Mouse (Mus musculus): ENCODE measurements at regions not wholly inside any gene's neighbourhood (a gene's known extent, or its start where the extent isn't known, plus 50 kb on each side); places are given as distances from the start of the nearest gene placed in this dataset.

GRCm38 (mm10) chr4:127536952-127537351 lies 179.0 kb upstream of the Gjb5 start:
- TF ChIP-seq POLR2A (IDR thresholded peaks at IDR 0.05; ENCODE audit: insufficient read depth, low read depth, low read length) (no peak), CTCF (IDR thresholded peaks at IDR 0.05; ENCODE audit: insufficient read depth, low read depth, low read length) (no peak)
- WGBS: 38% methylated on average over 5 of the region's 5 CpGs
- Histone ChIP-seq H3K4me1 (ENCODE audit: control insufficient read depth, insufficient read depth, low read length) (peaks cover 3% of the 10 kb centered on the region; the same call in 1 of the 2 replicates), H3K27ac (ENCODE audit: insufficient read depth, low read depth, low read length) (no peak overlapping the region), H3K4me3 (ENCODE audit: insufficient read depth, low read depth, low read length) (no peak overlapping the region)

GRCm38 (mm10) chr4:127535630-127536029 lies 177.6 kb upstream of the Gjb5 start:
- TF ChIP-seq POLR2A (IDR thresholded peaks at IDR 0.05; ENCODE audit: insufficient read depth, low read depth, low read length): no peak
- TF ChIP-seq CTCF (IDR thresholded peaks at IDR 0.05; ENCODE audit: insufficient read depth, low read depth, low read length): 0 out of 2 replicates have a peak, but pooled peaks have one; percentile 19
- Histone ChIP-seq H3K4me3 (ENCODE audit: insufficient read depth, low read depth, low read length) (no peak overlapping the region), H3K4me1 (ENCODE audit: control insufficient read depth, insufficient read depth, low read length) (peaks cover 6% of the 10 kb centered on the region), H3K27ac (ENCODE audit: insufficient read depth, low read depth, low read length) (no peak overlapping the region)
- 88% methylated on average over 7 of the region's 7 CpGs for WGBS

GRCm38 (mm10) chr4:127534411-127534810 lies 176.4 kb upstream of the Gjb5 start:
- no peak for TF ChIP-seq POLR2A (IDR thresholded peaks at IDR 0.05; ENCODE audit: insufficient read depth, low read depth, low read length)
- TF ChIP-seq CTCF (IDR thresholded peaks at IDR 0.05; ENCODE audit: insufficient read depth, low read depth, low read length): no peak
- no peak overlapping the region for H3K4me3 ChIP-seq (ENCODE audit: insufficient read depth, low read depth, low read length)
- WGBS: 98% methylated on average over 3 of the region's 3 CpGs
- H3K27ac ChIP-seq (ENCODE audit: insufficient read depth, low read depth, low read length): no peak overlapping the region
- H3K4me1 ChIP-seq (ENCODE audit: control insufficient read depth, insufficient read depth, low read length): peaks cover 9% of the 10 kb centered on the region

GRCm38 (mm10) chr4:127533726-127534125 lies 175.7 kb upstream of the Gjb5 start:
- TF ChIP-seq CTCF (IDR thresholded peaks at IDR 0.05; ENCODE audit: insufficient read depth, low read depth, low read length) (no peak), POLR2A (IDR thresholded peaks at IDR 0.05; ENCODE audit: insufficient read depth, low read depth, low read length) (no peak)
- Histone ChIP-seq H3K4me1 (ENCODE audit: control insufficient read depth, insufficient read depth, low read length) (peaks cover 9% of the 10 kb centered on the region), H3K4me3 (ENCODE audit: insufficient read depth, low read depth, low read length) (no peak overlapping the region), H3K27ac (ENCODE audit: insufficient read depth, low read depth, low read length) (no peak overlapping the region)
- 85% methylated on average over 4 of the region's 4 CpGs for WGBS

GRCm38 (mm10) chr4:127530779-127531178 lies 172.8 kb upstream of the Gjb5 start:
- H3K27ac ChIP-seq (ENCODE audit: insufficient read depth, low read depth, low read length): no peak overlapping the region
- H3K4me3 ChIP-seq (ENCODE audit: insufficient read depth, low read depth, low read length): no peak overlapping the region
- WGBS: 54% methylated on average over 11 of the region's 11 CpGs
- H3K4me1 ChIP-seq (ENCODE audit: control insufficient read depth, insufficient read depth, low read length): peaks cover 9% of the 10 kb centered on the region
- no peak for TF ChIP-seq POLR2A (IDR thresholded peaks at IDR 0.05; ENCODE audit: insufficient read depth, low read depth, low read length)
- no peak for TF ChIP-seq CTCF (IDR thresholded peaks at IDR 0.05; ENCODE audit: insufficient read depth, low read depth, low read length)

- Histone ChIP-seq H3K27ac (ENCODE audit: insufficient read depth, low read depth, low read length) (no peak overlapping the region), H3K4me3 (ENCODE audit: insufficient read depth, low read depth, low read length) (no peak overlapping the region), H3K4me1 (ENCODE audit: control insufficient read depth, insufficient read depth, low read length) (no peaks in the 10 kb centered on the region)
- TF ChIP-seq POLR2A (IDR thresholded peaks at IDR 0.05; ENCODE audit: insufficient read depth, low read depth, low read length) (no peak), CTCF (IDR thresholded peaks at IDR 0.05; ENCODE audit: insufficient read depth, low read depth, low read length) (no peak)
- 91% methylated on average over 2 of the region's 2 CpGs for WGBS
These were observed 164.2 kb upstream of the Gjb5 start for GRCm38 (mm10) chr4:127522151-127522550.

- H3K27ac ChIP-seq (ENCODE audit: insufficient read depth, low read depth, low read length): no peak overlapping the region
- TF ChIP-seq POLR2A (IDR thresholded peaks at IDR 0.05; ENCODE audit: insufficient read depth, low read depth, low read length) (no peak), CTCF (IDR thresholded peaks at IDR 0.05; ENCODE audit: insufficient read depth, low read depth, low read length) (no peak)
- H3K4me3 ChIP-seq (ENCODE audit: insufficient read depth, low read depth, low read length): no peak overlapping the region
- no peaks in the 10 kb centered on the region for H3K4me1 ChIP-seq (ENCODE audit: control insufficient read depth, insufficient read depth, low read length)
- 88% methylated on average over 1 of the region's 1 CpGs for WGBS
These were observed 160.0 kb upstream of the Gjb5 start for GRCm38 (mm10) chr4:127517978-127518377.

GRCm38 (mm10) chr4:127517539-127517938 lies 159.6 kb upstream of the Gjb5 start:
- WGBS: 58% methylated on average over 7 of the region's 7 CpGs

GRCm38 (mm10) chr4:127509936-127510335 lies 152.0 kb upstream of the Gjb5 start:
- WGBS: 62% methylated on average over 9 of the region's 9 CpGs

More at GRCm38 (mm10) chr4:127517539-127517938, 159.6 kb upstream of the Gjb5 start:
- H3K27ac ChIP-seq (ENCODE audit: insufficient read depth, low read depth, low read length): no peak overlapping the region
- no peak overlapping the region for H3K4me3 ChIP-seq (ENCODE audit: insufficient read depth, low read depth, low read length)
- no peaks in the 10 kb centered on the region for H3K4me1 ChIP-seq (ENCODE audit: control insufficient read depth, insufficient read depth, low read length)
- no peak for TF ChIP-seq CTCF (IDR thresholded peaks at IDR 0.05; ENCODE audit: insufficient read depth, low read depth, low read length)
- TF ChIP-seq POLR2A (IDR thresholded peaks at IDR 0.05; ENCODE audit: insufficient read depth, low read depth, low read length): no peak

GRCm38 (mm10) chr4:127502621-127503020 lies 144.6 kb upstream of the Gjb5 start:
- no peak overlapping the region for H3K4me3 ChIP-seq (ENCODE audit: insufficient read depth, low read depth, low read length)
- H3K4me1 ChIP-seq (ENCODE audit: control insufficient read depth, insufficient read depth, low read length): no peaks in the 10 kb centered on the region
- TF ChIP-seq POLR2A (IDR thresholded peaks at IDR 0.05; ENCODE audit: insufficient read depth, low read depth, low read length) (no peak), CTCF (IDR thresholded peaks at IDR 0.05; ENCODE audit: insufficient read depth, low read depth, low read length) (no peak)
- no peak overlapping the region for H3K27ac ChIP-seq (ENCODE audit: insufficient read depth, low read depth, low read length)
- WGBS: 68% methylated on average over 6 of the region's 6 CpGs

More at GRCm38 (mm10) chr4:127509936-127510335, 152.0 kb upstream of the Gjb5 start:
- Histone ChIP-seq H3K4me3 (ENCODE audit: insufficient read depth, low read depth, low read length) (no peak overlapping the region), H3K27ac (ENCODE audit: insufficient read depth, low read depth, low read length) (no peak overlapping the region), H3K4me1 (ENCODE audit: control insufficient read depth, insufficient read depth, low read length) (no peaks in the 10 kb centered on the region)
- no peak for TF ChIP-seq POLR2A (IDR thresholded peaks at IDR 0.05; ENCODE audit: insufficient read depth, low read depth, low read length)
- TF ChIP-seq CTCF (IDR thresholded peaks at IDR 0.05; ENCODE audit: insufficient read depth, low read depth, low read length): no peak
